Mouse (Mus musculus) stomach, postnatal 0 days (tissue): ENCODE data around the gene Bend7.

ENCODE experiments used
- CTCF ChIP-seq: IDR thresholded peaks from 2 replicates; pipeline ENCODE4 v1.5.1; 2016; ENCODE audit warnings: antibody characterized with exemption, low read depth, mild to moderate bottlenecking, moderate library complexity
- EP300 ChIP-seq: optimal IDR thresholded peaks from 2 replicates; pipeline ENCODE3; 2016; ENCODE audit warnings: antibody characterized with exemption

GRCm38 (mm10) chr2:4784012-4784411 lies 66.4 kb downstream of the Bend7 start:
- no peak for TF ChIP-seq CTCF
- TF ChIP-seq EP300, result no peak
